Mouse (Mus musculus) T-helper 1 cell (primary cell): ENCODE data around the gene Med11.

Experiments
- in situ Hi-C: fragments of 300-600 bp; cut with MboI, MseI; formaldehyde crosslinking; loops from one replicate; pipeline ENCODE4 v1.15.1; 2025; ENCODE audit warnings: high pct_unique_total_duplicates

Gene Med11

DNA sequence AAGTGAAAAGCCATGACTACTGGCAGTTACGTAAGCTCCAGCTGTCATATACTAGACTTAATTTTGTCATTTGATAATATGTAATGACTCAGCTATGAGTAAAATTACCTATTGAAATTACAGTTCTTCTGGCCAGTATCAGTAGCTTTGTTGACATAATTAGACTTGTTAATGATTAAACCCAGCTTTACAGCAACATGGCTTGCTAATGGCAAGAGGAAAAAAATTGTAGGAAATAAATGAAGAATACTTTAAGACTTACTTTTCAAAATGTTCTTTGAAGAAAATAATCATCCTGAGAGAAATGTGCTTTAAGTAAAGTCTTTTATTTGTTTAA, 48.7 kb downstream of the Med11 start:
- in situ Hi-C loops, result no loop called here

DNA sequence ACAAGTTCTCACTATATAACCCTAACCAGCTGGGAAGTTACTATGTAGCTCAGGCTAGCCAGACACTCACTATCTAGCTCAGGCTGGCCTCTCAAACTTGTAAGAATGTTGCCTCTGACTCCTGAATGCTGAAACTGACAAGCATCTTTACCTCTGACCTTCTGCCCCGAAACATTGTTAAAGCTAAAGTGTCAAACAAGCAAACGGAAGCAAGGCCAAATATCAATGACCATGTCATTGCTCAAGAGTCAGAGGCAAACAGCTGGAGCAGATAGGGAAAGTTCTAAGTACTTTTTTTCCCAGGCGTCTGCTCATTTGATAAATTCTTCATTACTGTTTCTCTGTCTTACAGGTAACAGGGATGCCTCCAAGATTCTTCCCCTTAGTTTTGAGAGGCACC, 50.3 kb downstream of the Med11 start:
- in situ Hi-C loops, result no loop called here
